Mouse (Mus musculus) left cerebral cortex, postnatal 4 days (tissue): ENCODE measurements around the gene St3gal4. TPM values are rescaled to one million over a fixed set of nuclear protein-coding genes. Genes with fewer than 3 reads are reported as not detected.
"Not testable (repeated sequence)": the region's sequence is repeated elsewhere in the genome, so short reads cannot be mapped to it uniquely, and the experiment has no call there.

Experiments
- DNase-seq: peaks from one replicate; pipeline ENCODE4 v3.0.0-alpha.2; 2022
- intact Hi-C: fragments of 180-260 bp; cut with DNase I; formaldehyde crosslinking; loops from one replicate; pipeline ENCODE4 v1.15.1; 2025
- total RNA-seq, 2 experiments: library from RNA; stranded (reverse); gene quantifications; 2 replicates each; pipeline ENCODE4 v1.2.3; 2021

The St3gal4 gene
- total RNA-seq, result 10 to 100 TPM; 19.0 to 22.6 TPM

DNA sequence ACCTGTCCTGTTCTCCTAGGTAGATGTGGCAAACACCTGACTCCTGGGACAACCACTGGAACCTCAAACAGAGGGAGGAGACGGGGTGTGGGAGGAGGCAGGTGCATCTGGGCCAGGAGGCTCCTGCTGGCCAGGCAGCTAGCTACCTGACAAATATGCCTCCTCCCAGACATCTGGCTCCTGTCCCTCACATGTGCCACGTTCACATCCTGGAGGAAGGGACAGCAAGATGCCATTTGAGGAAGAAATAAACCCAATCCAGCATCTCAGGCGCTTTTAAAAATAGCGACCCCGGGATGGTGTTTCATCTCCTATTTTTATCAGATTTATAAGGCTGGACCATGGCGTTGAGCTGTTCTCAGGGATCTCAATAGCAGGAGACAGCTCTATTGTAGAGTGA lies at the start of gene St3gal4:
Gene St3gal4, minus strand, starts transcription at position 101 of the 400 bp plus-strand sequence.
- intact Hi-C loops, result no loop called here
- no peak for DNase-seq

DNA sequence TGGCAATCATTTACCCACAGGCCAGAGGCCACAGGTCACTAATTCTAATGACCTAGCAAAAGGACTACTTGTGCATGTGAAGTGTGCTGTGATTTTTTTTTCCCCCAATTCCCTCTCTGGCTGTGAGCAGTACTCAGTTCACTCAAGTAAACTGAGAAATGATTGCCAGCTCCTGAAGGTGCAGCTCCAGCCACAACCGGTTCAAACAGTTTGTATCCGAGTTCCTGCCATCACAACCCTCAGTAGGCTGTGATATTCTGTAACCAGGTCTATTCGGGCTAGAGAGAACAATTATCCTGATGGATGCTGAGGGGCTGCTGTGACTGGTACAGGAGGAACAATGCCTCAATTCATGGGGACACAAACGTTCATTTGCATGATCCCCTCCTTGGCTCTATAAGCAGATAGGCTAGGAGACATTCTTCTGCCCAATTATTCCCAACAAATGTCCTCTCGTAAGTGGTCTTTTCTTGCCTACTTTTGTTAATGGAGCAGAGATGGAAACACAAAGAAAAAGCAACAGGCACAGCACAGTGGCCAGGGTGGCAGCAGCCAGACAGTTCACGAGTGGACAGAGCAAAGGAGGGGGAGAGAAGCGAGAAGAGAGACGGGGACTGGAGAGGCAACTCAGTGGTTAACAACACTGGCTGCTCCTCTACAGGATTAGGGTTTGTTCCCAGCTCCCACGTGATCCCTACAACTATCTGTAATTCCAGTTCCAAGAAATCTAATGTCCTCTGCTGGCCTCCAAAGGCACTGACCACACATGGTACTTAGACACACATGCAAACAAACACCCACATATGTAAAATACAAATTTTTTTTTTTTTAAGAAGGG lies 47.9 kb upstream of the St3gal4 start:
- intact Hi-C loops, result loop anchor here (2.0 kb wide), 1 partner anchor 136 kb away; no protein-coding TSS in a partner anchor
- no peak for DNase-seq

GRCm38 (mm10) chr9:35166144-35166797 lies 47.2 kb upstream of the St3gal4 start:
- intact Hi-C loops, result loop anchor here (2.0 kb wide), 1 partner anchor 135 kb away; no protein-coding TSS in a partner anchor

DNA sequence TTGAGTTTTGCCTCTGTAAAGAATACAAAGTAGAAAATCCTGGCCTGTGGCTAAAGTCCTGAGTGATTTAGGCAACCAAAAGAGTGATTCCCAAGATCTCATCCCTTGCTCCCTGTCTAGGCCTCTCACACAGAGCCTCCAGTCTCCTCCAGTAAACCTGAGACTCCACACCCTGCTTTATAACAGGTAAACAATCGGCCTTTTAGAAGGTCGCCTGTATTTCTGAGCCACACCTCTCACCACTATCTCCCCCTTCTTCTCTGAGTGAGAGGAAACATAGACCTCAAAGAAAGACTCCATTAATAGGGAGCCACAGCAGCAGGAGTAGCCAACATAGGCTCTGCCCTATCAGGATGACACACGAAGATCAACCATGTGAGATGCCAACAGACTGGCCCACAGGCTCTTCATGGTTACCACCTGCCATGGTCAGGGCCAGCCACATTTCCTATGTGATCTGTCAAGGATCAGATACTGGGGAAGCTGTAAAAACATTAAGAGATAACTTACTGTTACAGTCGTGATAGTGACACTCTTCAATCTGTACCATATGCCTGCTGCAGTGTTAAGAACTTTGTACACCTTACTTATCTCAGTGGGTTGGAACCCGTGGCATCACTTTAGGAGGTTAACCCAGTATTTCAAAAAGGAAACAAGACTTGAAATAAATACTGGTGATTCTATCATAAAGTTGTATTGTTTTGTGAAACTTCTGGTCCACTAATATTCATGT lies 45.2 kb upstream of the St3gal4 start:
- intact Hi-C loops, result no loop called here
- no peak for DNase-seq

More at GRCm38 (mm10) chr9:35166144-35166797, 47.2 kb upstream of the St3gal4 start:
- DNase-seq, result no peak

DNA sequence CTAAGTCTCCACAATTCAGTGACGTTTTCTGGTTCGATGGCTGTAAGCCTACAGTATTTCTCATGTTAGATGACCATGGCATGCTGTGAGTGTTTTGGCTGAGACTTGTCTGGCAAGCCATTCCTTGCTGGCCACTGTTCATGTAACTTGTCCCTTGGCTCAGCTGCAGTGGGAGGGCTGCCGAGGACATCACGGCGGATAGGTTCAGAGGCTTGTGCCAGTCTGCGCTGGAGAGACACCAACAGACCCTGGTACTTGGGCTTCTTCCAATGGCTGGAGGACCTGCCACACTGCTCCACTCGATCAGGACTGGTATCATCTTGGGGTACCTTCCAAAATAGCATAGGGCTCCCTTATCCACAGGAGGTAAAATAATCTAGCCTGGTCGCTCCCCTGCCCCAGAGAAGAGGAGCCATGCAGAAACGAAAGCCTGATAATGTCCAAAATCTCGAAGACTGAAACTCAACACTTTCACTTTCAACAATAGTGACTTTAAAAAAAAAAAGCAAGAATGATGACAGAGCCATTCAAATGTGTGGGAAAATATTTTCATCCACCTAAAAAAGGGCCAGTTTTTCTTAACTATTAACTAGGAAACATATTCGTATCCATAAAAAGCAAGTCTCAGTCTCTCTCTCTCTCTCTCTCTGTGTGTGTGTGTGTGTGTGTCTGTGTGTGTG lies 44.1 kb upstream of the St3gal4 start:
- intact Hi-C loops, result no loop called here

DNA sequence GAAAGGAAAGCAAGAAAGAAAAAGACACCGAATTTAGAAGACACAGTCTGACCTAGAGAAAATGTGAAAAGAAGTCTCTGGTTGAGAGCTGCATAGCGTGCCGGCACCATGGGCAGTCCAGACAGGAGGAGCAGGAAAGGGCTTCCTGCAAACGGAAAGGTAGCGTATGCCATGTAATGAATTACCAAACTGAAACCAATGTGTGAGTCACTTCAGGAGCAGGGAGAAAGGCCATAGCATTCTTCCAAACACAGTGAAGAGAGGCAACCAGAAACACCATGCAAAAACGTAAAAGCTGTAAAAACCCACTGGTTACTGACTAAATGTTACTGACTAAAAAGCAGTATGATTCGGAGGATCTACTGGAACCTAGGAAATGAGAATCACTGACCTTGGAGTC lies 42.7 kb upstream of the St3gal4 start:
- intact Hi-C loops, result no loop called here
- no peak for DNase-seq

More for the DNA sequence above, 44.1 kb upstream of the St3gal4 start:
- peak; percentile 92 for DNase-seq

- DNase-seq, result no peak
- intact Hi-C loops, result no loop called here
Observed at GRCm38 (mm10) chr9:35160662-35161061, 41.6 kb upstream of the St3gal4 start.

GRCm38 (mm10) chr9:35158477-35158876 lies 39.4 kb upstream of the St3gal4 start:
- DNase-seq, result no peak
- intact Hi-C loops, result no loop called here

DNA sequence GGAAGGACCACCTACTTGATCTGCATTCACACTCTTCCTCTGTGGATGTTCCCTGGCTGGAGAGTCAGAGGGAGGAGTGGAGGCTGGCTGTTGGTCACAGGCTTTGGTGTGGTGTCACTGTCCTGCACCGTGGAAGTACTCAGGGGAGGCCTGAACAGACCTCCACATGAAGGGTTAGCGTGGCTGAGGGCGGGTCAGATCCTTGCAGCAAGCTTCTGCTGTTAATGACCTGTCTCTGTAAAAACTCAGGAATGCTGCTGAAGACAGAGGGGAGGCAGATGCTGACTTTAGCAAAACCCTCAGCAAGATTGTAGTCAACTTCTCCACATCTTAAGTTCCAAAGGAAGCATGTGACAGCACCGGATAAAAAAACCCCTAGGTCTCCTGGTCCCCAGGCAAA lies 37.8 kb upstream of the St3gal4 start:
- intact Hi-C loops, result no loop called here
- DNase-seq, result no peak

DNA sequence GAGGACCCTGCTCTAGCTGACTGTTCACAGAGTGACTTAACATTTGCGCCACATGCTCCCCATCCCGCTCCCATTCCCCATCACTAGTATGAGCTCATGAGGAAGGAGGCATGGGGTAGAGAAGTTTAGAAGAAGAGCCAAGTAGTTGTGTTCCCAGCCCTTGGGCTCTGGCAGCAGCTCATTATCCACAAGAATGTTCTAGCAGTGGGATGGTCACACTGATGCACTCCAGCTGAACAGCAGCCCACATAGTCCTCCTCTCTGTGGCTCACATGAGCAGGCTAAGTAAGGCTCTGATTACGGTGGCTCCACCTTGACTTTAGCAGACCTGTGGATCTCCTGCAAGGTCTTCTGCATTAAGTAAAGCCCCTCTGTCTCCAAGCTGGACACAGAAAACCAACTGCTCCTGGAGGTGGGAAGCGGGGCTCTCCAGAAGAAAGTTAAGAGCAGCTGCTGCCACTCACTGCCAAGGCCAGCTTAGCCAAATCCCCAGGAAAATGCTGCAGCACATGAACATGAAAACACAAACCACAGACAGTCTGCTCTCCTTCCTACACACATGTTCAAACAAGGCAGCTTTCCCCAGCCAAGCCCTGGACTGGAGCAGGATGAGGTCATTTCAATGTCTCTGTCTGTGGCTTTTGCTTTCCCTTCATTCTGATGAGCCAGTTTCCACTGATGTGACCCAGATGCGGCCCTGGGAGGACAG lies 37.1 kb upstream of the St3gal4 start:
- no peak for DNase-seq
- intact Hi-C loops, result no loop called here

GRCm38 (mm10) chr9:35152923-35153322 lies 33.9 kb upstream of the St3gal4 start:
- intact Hi-C loops, result no loop called here
- no peak for DNase-seq

DNA sequence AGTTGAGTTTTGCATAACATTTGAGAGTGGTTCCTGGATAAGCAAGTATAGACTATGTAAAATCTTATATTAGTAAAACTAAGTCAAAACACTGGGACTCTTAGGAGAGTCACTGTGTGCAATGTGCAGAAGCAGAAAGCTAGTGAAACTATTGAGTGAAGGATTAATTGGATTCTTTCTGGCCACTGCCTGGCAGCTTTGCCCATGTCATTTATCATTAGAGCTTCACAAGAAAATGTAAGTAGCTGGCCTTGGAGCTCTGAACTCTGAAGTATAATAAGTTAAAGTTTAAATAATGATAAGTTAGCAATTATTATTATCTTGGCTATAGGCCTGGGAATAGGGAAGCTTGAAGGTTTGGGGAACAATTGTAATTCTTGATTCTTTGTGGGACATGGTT lies 29.8 kb upstream of the St3gal4 start:
- intact Hi-C loops, DNase-seq: not testable (repeated sequence)

DNA sequence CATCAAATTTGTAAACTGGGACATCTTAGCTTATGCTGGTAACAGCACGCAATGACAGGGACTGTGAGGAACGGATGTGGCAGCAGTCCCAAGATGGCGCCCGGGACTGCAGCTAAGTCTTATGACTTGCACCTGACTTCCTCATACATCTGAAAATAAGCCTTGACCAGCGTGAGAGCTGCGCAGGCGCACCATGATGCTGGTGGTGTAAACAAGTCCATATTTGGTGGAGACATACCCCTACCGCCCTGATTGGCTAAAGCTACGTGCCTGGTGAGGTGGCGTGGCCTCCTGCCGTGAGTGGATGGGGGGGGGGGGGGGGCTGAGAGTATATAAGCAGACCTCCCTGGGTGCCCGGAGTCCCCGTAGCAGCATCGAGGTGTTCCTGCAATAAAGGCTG lies 28.2 kb upstream of the St3gal4 start:
- intact Hi-C loops, DNase-seq: not testable (repeated sequence)

- intact Hi-C loops, result no loop called here
- no peak for DNase-seq
Observed at GRCm38 (mm10) chr9:35145829-35146228, 26.8 kb upstream of the St3gal4 start.

DNA sequence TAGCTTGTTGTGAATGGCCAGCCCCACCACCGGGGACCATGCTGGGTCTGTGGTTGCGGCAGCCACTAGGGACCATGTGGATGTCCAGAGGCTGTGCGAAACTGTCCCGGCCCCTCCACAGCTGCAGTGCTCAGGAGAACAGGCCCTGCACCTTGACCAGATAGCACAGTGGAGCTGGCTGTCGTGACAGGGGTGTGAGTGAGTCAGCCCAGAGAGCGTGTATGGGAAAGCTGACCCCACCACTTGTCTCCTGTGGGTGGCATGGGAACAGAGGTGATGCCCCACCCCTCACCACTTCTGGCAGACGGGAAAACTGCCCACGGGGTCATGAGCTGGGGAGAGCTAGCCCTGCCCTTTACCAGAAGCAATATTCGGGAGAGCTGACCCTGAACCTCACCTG lies 26.1 kb upstream of the St3gal4 start:
- intact Hi-C loops, result no loop called here
- no peak for DNase-seq

DNA sequence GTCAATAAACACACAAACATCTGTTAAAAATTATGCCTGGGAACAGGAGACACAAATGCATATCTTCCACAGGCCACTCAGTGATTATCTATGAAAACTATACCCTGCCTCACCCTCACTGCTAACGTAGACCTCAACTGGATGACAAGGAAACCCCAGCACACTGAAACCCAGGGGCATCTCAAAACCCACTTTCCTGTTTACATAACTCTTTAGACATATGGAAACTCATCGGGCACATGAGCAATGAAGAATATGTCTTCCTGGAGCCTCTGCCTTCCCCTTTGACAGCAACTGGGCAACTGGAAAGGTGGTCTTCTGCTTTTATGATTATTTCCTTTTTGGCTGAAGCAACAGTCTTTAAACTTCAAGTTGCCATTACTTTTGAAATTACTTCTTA lies 23.2 kb upstream of the St3gal4 start:
- intact Hi-C loops, result no loop called here
- no peak for DNase-seq

GRCm38 (mm10) chr9:35139231-35139744 lies 20.2 kb upstream of the St3gal4 start:
- intact Hi-C loops, result no loop called here
- DNase-seq, result no peak

GRCm38 (mm10) chr9:35138029-35138428 lies 19.0 kb upstream of the St3gal4 start:
- no peak for DNase-seq
- intact Hi-C loops, result no loop called here

DNA sequence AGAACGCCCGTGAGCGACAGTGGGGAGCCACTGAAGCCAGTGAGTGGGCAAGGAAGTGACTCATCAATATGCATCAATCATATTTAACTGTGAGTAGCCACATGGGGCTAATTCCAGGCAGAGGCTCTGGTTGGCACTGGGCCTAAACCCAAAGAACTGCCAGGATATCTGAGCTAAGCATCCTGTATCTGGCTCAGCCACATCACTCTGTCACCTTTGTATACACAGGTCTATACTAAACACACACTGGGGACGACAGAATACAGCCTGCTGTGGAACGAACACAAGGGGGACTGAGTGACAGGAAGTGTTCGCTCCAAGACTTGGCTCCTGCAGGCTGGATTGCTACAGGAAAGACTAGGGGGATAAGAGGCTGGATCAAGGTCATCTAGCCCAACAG lies 16.5 kb upstream of the St3gal4 start:
- intact Hi-C loops, result no loop called here
- DNase-seq, result peak; percentile 50
